Mouse (Mus musculus) hindbrain, embryonic 14.5 days (tissue): ENCODE data around the gene Rbm8a. TPM values are rescaled to one million over a fixed set of nuclear protein-coding genes. Genes with fewer than 3 reads are reported as not detected.
A peak's percentile ranks its signal among the peaks of the same experiment; 100 is the strongest.
"Not testable (repeated sequence)": the region's sequence is repeated elsewhere in the genome, so short reads cannot be mapped to it uniquely, and the experiment has no call there.

Source experiments
- ATAC-seq: fragments of 200-750 bp; cut with Nextera tagmentation; 2 replicates; pipeline ENCODE4 v1.8.0; 2017; ENCODE audit warnings: moderate number of reproducible peaks, mild to moderate bottlenecking, moderate TSS enrichment, moderate library complexity; ENCODE audit not compliant: low FRiP score
- DNase-seq: peaks from one replicate; pipeline ENCODE4 v3.0.0-alpha.2; 2015; ENCODE audit warnings: low spot score
- H3K27ac ChIP-seq: fragments of 300-500 bp; sonication (generic); 2 replicates; pipeline ENCODE4 v1.5.1; 2014; ENCODE audit warnings: mild to moderate bottlenecking, moderate library complexity
- H3K27me3 ChIP-seq: fragments of 300-500 bp; sonication (generic); 2 replicates; pipeline ENCODE4 v1.6.1; 2014; ENCODE audit warnings: mild to moderate bottlenecking, low read length, mixed read lengths; ENCODE audit not compliant: control insufficient read depth, insufficient read depth
- H3K36me3 ChIP-seq: fragments of 300-500 bp; sonication (generic); replicated peaks from 2 replicates; pipeline ENCODE4 v1.6.1; 2014; ENCODE audit not compliant: control insufficient read depth, insufficient read depth
- H3K4me1 ChIP-seq: fragments of 300-500 bp; sonication (generic); replicated peaks from 2 replicates; pipeline ENCODE4 v1.6.1; 2014; ENCODE audit warnings: antibody characterized with exemption, low read length, mixed read lengths; ENCODE audit not compliant: control insufficient read depth, insufficient read depth
- H3K4me2 ChIP-seq: fragments of 300-500 bp; sonication (generic); replicated peaks from 2 replicates; pipeline ENCODE4 v1.6.1; 2014; ENCODE audit warnings: mild to moderate bottlenecking, moderate library complexity
- H3K4me3 ChIP-seq: fragments of 300-500 bp; sonication (generic); replicated peaks from 2 replicates; pipeline ENCODE4 v1.5.1; 2014; ENCODE audit warnings: mild to moderate bottlenecking, low read length
- H3K9ac ChIP-seq: fragments of 300-500 bp; sonication (generic); 2 replicates; pipeline ENCODE4 v1.6.1; 2014
- H3K9me3 ChIP-seq: fragments of 300-500 bp; sonication (generic); 2 replicates; pipeline ENCODE4 v1.6.1; 2016; ENCODE audit warnings: low read length; ENCODE audit not compliant: control insufficient read depth
- WGBS: fragments of 180-500 bp; shearing (Covaris S2); extraction: QIAGEN DNeasy Blood & Tissue Kit; methylation state at CpG from one replicate; pipeline ENCODE4 v1.1.7; 2014; 5-methylcytosine and 5-hydroxymethylcytosine counted together
- polyA plus RNA-seq: library from polyadenylated mRNA; unstranded; fragments of >200 nt; fragmentation: Nextera tagmentation; extraction: Ambion mirVana; gene quantifications from 2 replicates; pipeline ENCODE4 v1.2.1, GENCODE M21; 2014

The Rbm8a gene
- polyA plus RNA-seq, 1 experiment from 2014 or later = 104 TPM

GRCm38 (mm10) chr3:96663432-96664239, 33.9 kb downstream of the Rbm8a start:
- DNase-seq = peak; percentile 90
- no peaks in the 10 kb centered on the region for H3K27me3 ChIP-seq
- H3K4me1 ChIP-seq = 0 out of 2 replicates have a peak, but pooled peaks cover 10% of the 10 kb centered on the region
- H3K9me3 ChIP-seq = no peaks in the 10 kb centered on the region
- H3K9ac ChIP-seq = peak overlapping the region; percentile 50
- peak; percentile 84 for ATAC-seq
- H3K36me3 ChIP-seq = no peaks in the 10 kb centered on the region
- peak overlapping the region; percentile 60 for H3K4me2 ChIP-seq
- peak overlapping the region; percentile 45; the same call in 1 of the 2 replicates for H3K27ac ChIP-seq
- H3K4me3 ChIP-seq = peak overlapping the region; percentile 22
- 6% methylated on average over 17 of the region's 18 CpGs for WGBS

GRCm38 (mm10) chr3:96665732-96666363, 36.1 kb downstream of the Rbm8a start:
- not testable (repeated sequence) for H3K27ac ChIP-seq, H3K4me1 ChIP-seq, DNase-seq, H3K27me3 ChIP-seq, ATAC-seq, H3K36me3 ChIP-seq, H3K4me3 ChIP-seq, H3K9me3 ChIP-seq, H3K9ac ChIP-seq, H3K4me2 ChIP-seq
- WGBS = 92% methylated on average over 7 of the region's 7 CpGs

GRCm38 (mm10) chr3:96666916-96667315, 37.2 kb downstream of the Rbm8a start:
- WGBS = 96% methylated on average over 5 of the region's 5 CpGs
- no peak overlapping the region for H3K9ac ChIP-seq
- peaks cover 9% of the 10 kb centered on the region; the same call in 1 of the 2 replicates for H3K27me3 ChIP-seq
- no peak overlapping the region for H3K4me3 ChIP-seq
- peaks cover 10% of the 10 kb centered on the region; the same call in 1 of the 2 replicates for H3K4me1 ChIP-seq
- DNase-seq = no peak
- no peaks in the 10 kb centered on the region for H3K9me3 ChIP-seq
- no peak for ATAC-seq
- H3K4me2 ChIP-seq = no peak overlapping the region
- H3K27ac ChIP-seq = no peak overlapping the region
- no peaks in the 10 kb centered on the region for H3K36me3 ChIP-seq

GRCm38 (mm10) chr3:96667316-96667715, 37.6 kb downstream of the Rbm8a start:
- no peak for DNase-seq
- Histone ChIP-seq H3K9me3 (no peaks in the 10 kb centered on the region), H3K4me3 (no peak overlapping the region), H3K27me3 (peaks cover 9% of the 10 kb centered on the region; the same call in 1 of the 2 replicates), H3K27ac (no peak overlapping the region), H3K4me1 (peaks cover 10% of the 10 kb centered on the region; the same call in 1 of the 2 replicates), H3K4me2 (no peak overlapping the region), H3K36me3 (no peaks in the 10 kb centered on the region), H3K9ac (no peak overlapping the region)
- WGBS = 52% methylated on average over 1 of the region's 1 CpGs
- ATAC-seq = no peak

GRCm38 (mm10) chr3:96668424-96669067, 38.8 kb downstream of the Rbm8a start:
- Histone ChIP-seq H3K9ac (no peak overlapping the region), H3K4me1 (peaks cover 3% of the 10 kb centered on the region; the same call in 1 of the 2 replicates), H3K4me3 (no peak overlapping the region), H3K4me2 (no peak overlapping the region), H3K9me3 (no peaks in the 10 kb centered on the region), H3K27ac (no peak overlapping the region), H3K36me3 (no peaks in the 10 kb centered on the region), H3K27me3 (peaks cover 9% of the 10 kb centered on the region; the same call in 1 of the 2 replicates)
- DNase-seq (no peak), ATAC-seq (no peak)
- WGBS = 97% methylated on average over 5 of the region's 5 CpGs

- WGBS = 5% methylated on average over 35 of the region's 35 CpGs
- Histone ChIP-seq H3K4me1 (no peaks in the 10 kb centered on the region; the same call in 1 of the 2 replicates), H3K27me3 (peaks cover 9% of the 10 kb centered on the region; the same call in 1 of the 2 replicates), H3K9me3 (no peaks in the 10 kb centered on the region), H3K4me3 (peak within 1 kb of the TSS; percentile 39), H3K27ac (no peak within 1 kb of the TSS), H3K4me2 (peak within 1 kb of the TSS; percentile 59), H3K9ac (peak within 1 kb of the TSS; percentile 36; the same call in 1 of the 2 replicates), H3K36me3 (no peaks in the 10 kb centered on the region)
- DNase-seq (peak; percentile 67), ATAC-seq (peak; percentile 94)
Measured at GRCm38 (mm10) chr3:96669727-96670468, 40.2 kb downstream of the Rbm8a start, which contains the start of gene Ankrd35. Ankrd35 (plus strand) TSS chr3:96670131.

- H3K4me1 ChIP-seq = no peaks in the 10 kb centered on the region; the same call in 1 of the 2 replicates
- DNase-seq (no peak), ATAC-seq (no peak)
- 93% methylated on average over 5 of the region's 5 CpGs for WGBS
- no peaks in the 10 kb centered on the region for H3K9me3 ChIP-seq
- no peak overlapping the region for H3K9ac ChIP-seq
- H3K4me2 ChIP-seq = no peak overlapping the region
- no peak overlapping the region for H3K27ac ChIP-seq
- H3K36me3 ChIP-seq = no peaks in the 10 kb centered on the region
- H3K27me3 ChIP-seq = peaks cover 9% of the 10 kb centered on the region; the same call in 1 of the 2 replicates
- no peak overlapping the region for H3K4me3 ChIP-seq
Measured at GRCm38 (mm10) chr3:96671519-96671918, 41.8 kb downstream of the Rbm8a start.

GRCm38 (mm10) chr3:96673514-96673913, 43.8 kb downstream of the Rbm8a start:
- H3K27me3 ChIP-seq = peaks cover 9% of the 10 kb centered on the region; the same call in 1 of the 2 replicates
- no peak overlapping the region for H3K4me3 ChIP-seq
- no peak overlapping the region for H3K4me2 ChIP-seq
- WGBS = 69% methylated on average over 4 of the region's 4 CpGs
- H3K9ac ChIP-seq = no peak overlapping the region
- H3K36me3 ChIP-seq = no peaks in the 10 kb centered on the region
- H3K27ac ChIP-seq = no peak overlapping the region
- H3K4me1 ChIP-seq = no peaks in the 10 kb centered on the region; the same call in 1 of the 2 replicates
- no peak for DNase-seq
- no peak for ATAC-seq
- no peaks in the 10 kb centered on the region for H3K9me3 ChIP-seq
